Mouse (Mus musculus): ENCODE measurements around the gene Rrp9.

- no peak for TF ChIP-seq CTCF (IDR thresholded peaks at IDR 0.05; ENCODE audit: insufficient read depth, low read length)
- no peak for TF ChIP-seq POLR2A (IDR thresholded peaks at IDR 0.05; ENCODE audit: borderline replicate concordance, extremely low read depth, low read depth, low read length)
Measured at GRCm38 (mm10) chr9:106452821-106453220, 22.9 kb upstream of the Rrp9 start.

All from lung, adult 2 months (tissue).